Mouse (Mus musculus) stomach, postnatal 0 days (tissue): Measurements from ENCODE around the gene Lnx1.

ENCODE experiments used
- CTCF ChIP-seq: IDR thresholded peaks from 2 replicates; pipeline ENCODE4 v1.5.1; 2016; ENCODE audit warnings: antibody characterized with exemption, low read depth, mild to moderate bottlenecking, moderate library complexity
- EP300 ChIP-seq: optimal IDR thresholded peaks from 2 replicates; pipeline ENCODE3; 2016; ENCODE audit warnings: antibody characterized with exemption

DNA sequence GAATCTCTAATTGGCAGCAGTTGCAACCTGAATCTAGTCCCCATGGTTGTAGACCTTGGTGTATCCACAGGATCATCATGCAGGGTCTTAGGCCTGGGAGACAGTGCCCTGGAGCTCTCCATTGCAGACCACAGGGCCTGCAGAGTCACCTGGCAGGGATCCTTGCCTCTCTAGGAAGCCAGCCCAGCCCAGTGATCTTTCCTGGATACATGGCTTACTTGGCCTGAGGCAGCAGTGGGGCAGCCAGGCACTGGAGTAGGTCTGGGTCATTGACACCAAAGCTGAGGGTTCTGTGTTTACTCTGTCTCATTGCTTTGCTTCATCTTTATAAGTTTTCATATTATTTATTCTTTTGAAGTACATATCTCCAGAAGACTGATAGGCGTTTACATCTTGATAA is 141.6 kb downstream of the Lnx1 start:
- TF ChIP-seq CTCF (no peak), EP300 (no peak)
